Mouse (Mus musculus) megakaryocyte, embryonic 14.5 days (primary cell): ENCODE data around the gene Mak.

Experiments
- FLI1 ChIP-seq: IDR thresholded peaks from 2 replicates; pipeline ENCODE4 v1.6.1; 2012; ENCODE audit warnings: low read length, inconsistent platforms, mixed read lengths
- GATA1 ChIP-seq: IDR thresholded peaks from 3 replicates; pipeline ENCODE4 v1.6.1; 2012; ENCODE audit warnings: mixed read lengths, low read length, inconsistent platforms, borderline replicate concordance

- TF ChIP-seq GATA1 (no peak), FLI1 (no peak)
Observed at GRCm38 (mm10) chr13:41098325-41098724, 18.8 kb upstream of the Mak start.
